Mouse (Mus musculus) left cerebral cortex, adult 18-20 months (tissue): Measurements from ENCODE around the gene 4930562C15Rik. TPM values are rescaled to one million over a fixed set of nuclear protein-coding genes. Genes with fewer than 3 reads are reported as not detected.

Experiments
- DNase-seq, 2 experiments: peaks; one replicate each; pipeline ENCODE4 v3.0.0; 2021 to 2022; ENCODE audit warnings: low spot score in 2 of 2, mixed read lengths in 1 of 2
- total RNA-seq, 2 experiments: library from RNA; stranded (reverse); gene quantifications; 2 replicates each; pipeline ENCODE4 v1.2.3; 2021

Gene 4930562C15Rik
- total RNA-seq, 2 experiments from 2014 or later: not detected

DNA sequence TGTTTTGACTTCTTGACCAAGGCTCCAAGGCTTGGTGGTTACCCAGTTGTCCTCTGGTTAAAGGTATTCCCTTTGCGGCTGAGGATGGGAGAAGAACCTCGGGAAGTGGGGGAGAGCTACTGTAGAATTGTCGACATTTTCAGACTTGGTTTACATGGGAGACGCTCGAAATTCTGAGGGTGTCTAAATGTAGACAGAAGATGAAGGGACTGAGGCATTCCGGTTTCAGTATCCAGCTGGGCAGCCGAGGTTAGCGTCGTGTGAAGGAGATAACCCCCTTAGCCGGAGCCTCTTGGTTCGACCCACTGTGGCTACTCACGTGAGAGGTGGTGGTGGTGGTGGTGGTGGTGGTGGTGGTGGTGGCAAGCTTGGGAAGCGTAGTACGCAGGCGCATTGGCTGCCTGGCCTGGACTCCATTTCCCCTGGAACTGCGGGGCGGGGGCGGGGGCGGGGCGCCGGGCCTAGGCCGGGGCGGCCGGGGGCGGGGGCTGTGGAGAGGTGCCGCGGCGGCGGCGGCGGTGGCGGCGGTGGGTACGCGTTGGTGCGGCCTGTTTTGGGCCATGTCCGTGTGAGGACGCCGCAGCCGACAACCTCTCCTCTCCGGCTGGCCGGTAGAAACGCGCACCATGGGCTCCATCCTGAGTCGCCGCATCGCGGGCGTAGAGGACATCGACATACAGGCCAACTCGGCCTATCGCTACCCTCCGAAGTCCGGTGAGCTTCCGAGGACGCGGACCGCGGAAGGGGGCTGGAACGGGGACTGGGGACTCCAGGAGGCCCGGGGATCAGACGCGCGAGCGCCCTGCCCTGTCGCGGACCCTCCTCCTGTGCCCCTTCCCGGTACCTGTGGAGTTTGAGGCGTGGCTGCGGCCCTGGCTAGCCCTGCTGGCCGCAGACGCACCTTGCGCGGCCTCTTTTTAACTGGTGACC is 50.8 kb downstream of the 4930562C15Rik start, which contains the start of gene Mgrn1:
Gene Mgrn1, plus strand, starts transcription at position 490 of the 930 bp plus-strand sequence.
- peak; percentile 80 to 82 for DNase-seq

- DNase-seq: no peak
Measured at GRCm38 (mm10) chr16:4886690-4887020, 51.4 kb downstream of the 4930562C15Rik start.

DNA sequence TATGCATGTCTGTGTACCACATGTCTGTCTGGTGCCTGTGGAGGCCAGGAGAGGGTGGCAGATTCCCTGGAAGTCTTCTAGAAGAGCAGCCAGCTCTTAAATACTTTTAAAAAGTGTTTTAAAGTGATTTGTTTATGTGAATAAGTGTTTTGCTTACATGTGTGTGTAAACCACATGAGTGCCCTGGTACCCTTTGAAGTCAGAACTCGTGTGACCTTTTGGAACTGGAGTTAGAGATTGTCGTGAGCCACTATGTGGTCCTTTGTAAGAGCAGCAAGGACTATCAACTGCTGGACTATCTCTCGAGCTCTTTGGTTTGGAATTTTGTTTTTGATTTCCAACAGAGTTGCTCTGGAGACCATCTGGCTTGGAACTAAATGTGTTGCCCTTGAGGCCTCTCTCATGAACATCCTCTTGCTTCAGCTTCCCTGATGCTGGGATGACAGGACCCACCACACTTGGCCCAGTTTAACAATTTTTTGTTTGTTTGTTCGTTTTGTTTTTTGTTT is 55.0 kb downstream of the 4930562C15Rik start:
- no peak for DNase-seq

DNA sequence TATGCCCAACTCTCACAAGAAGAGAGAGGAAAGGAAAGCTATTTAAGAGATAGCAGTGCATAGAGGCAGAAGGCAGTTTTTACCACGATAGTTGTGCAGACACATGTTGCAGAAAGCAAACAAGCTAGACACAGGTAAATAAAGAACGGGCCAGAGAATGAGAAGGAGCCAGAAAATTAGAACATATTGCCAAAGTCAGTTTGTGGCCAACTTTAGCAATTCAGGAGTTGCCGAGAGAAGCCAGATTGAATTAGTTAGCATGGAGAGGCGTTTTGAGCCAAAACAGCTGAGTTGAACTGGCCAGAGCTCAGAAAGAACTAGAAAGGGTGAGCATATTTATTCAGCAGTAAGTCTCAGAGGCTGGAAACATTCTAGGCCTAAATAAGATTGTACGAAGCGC is 57.0 kb downstream of the 4930562C15Rik start:
- DNase-seq: no peak

- no peak for DNase-seq
Measured at GRCm38 (mm10) chr16:4894201-4894908, 59.1 kb downstream of the 4930562C15Rik start.

DNA sequence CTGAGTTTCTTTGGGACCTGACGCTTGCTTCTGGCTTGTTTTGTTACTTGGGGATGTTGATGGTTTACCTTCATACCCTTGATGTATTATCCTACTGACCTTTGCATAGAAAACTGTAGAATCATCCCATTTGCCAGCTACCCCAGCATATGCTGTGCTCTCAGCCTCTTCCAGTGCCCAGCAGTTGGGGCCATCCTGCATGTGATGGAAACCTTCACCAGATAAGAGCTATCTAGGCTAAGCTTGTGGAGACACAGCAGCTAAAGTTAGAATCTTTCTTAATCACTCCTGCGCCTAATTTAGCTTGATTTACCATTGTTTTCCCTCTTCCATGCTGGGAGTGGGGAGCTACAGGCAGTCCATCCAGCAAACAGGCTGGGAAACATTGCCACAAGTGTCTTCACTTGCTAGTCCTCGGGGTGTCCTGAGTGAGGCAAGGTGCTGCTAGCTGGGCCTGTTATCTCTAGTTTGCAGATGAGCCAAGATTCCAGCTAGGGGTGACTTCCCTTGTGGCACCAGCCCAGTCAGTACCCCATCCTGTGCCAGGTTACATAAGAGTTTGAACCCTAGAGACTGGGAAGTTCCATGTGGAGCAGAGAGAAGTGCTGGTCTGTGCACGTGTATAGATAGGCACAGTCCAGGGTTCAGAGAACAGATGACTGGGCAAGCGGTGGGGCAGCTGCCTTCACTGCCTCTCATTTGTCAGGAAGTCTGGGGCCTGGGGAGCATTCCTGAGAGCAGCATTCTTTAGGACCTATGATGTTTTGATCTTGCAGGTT is 61.2 kb downstream of the 4930562C15Rik start:
- no peak for DNase-seq

- no peak for DNase-seq
Measured at GRCm38 (mm10) chr16:4897146-4897730, 62.0 kb downstream of the 4930562C15Rik start.

- DNase-seq: no peak
Measured at GRCm38 (mm10) chr16:4898881-4899280, 63.7 kb downstream of the 4930562C15Rik start.

DNA sequence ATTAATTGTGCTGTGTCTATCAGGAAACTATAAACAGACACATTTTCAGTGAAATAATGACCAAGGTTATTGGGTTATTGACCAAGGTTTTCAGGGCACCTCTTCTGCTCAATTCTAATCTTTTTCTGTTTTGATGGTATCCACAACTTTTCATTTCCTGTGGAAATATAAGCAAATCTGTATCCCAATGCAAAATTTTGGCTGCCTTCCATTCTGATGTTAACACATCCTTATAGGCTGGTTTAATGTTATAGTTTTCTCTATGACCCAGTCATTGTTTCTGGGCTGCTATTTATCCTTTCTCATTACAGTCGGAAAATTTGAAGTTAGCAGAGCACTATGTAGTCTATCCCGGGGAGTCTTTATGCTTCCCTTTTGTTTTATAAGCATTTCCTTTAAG is 64.5 kb downstream of the 4930562C15Rik start:
- DNase-seq: no peak

GRCm38 (mm10) chr16:4901167-4901566 is 66.0 kb downstream of the 4930562C15Rik start:
- no peak for DNase-seq

- DNase-seq: no peak
Measured at GRCm38 (mm10) chr16:4902390-4902789, 67.2 kb downstream of the 4930562C15Rik start.

GRCm38 (mm10) chr16:4903491-4904102 is 68.4 kb downstream of the 4930562C15Rik start:
- DNase-seq: no peak

- no peak for DNase-seq
Measured at GRCm38 (mm10) chr16:4904878-4905277, 69.7 kb downstream of the 4930562C15Rik start.

GRCm38 (mm10) chr16:4905591-4905990 is 70.4 kb downstream of the 4930562C15Rik start:
- DNase-seq: no peak

DNA sequence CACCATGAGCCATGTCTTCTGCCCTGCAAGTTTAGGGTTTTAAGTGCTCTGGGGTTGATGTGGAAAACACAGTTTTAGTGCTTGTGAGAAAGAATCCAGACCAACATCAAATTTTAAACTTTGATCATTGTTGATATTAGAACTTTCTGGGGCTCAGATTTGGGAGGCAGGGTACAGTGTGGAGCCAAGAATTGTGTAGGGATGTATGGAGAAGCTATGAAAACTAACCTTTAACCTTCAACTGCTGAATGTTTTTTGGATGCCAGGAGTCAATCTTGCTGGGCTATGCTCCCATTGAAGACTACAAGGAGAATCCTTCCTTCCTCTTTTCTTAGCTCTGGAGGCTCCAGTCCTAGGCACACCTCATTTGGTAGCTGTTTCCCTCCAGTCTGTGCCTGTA is 71.3 kb downstream of the 4930562C15Rik start:
- DNase-seq: no peak

- DNase-seq: no peak
Measured at GRCm38 (mm10) chr16:4907386-4907785, 72.2 kb downstream of the 4930562C15Rik start.

- no peak for DNase-seq
Measured at GRCm38 (mm10) chr16:4907972-4908371, 72.8 kb downstream of the 4930562C15Rik start.

DNA sequence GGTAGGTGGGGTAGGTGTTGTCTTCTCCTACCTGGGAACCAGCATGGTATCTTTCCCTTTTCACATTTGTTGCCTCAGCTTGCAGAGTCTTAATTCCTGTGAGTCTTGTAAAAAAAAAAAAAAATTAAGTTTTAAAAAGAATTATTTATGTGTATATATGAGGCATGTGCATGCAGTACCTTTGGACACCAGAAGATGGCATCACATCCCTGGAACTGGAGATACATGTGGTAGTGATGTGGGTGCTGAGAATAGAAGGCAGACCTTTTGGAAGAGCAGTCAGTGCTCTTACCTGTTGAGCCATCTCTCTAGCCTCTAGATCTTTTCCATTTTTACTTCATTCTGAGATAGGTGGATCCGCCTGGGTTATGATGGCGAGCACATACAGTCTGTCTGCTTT is 74.5 kb downstream of the 4930562C15Rik start:
- DNase-seq: no peak

DNA sequence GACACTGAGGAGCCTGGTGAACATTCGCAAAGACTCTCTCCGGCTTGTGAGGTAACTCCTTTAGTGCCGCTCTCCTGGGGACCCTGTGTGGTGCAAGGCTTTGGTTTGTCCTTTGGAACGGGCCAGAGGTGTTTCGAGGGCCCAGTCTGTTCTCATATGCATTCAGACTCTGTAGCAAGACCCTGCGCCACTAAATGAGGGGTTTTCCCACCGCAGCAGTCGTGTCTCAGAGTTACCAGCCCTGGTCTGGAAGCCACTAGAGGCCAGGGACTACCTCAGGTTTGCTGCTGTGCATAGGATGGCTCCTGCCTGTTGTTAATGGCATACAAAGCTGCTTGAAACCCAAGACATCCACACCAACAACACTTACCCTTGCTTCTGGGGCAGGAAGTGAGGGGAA is 75.5 kb downstream of the 4930562C15Rik start:
- DNase-seq: no peak

DNA sequence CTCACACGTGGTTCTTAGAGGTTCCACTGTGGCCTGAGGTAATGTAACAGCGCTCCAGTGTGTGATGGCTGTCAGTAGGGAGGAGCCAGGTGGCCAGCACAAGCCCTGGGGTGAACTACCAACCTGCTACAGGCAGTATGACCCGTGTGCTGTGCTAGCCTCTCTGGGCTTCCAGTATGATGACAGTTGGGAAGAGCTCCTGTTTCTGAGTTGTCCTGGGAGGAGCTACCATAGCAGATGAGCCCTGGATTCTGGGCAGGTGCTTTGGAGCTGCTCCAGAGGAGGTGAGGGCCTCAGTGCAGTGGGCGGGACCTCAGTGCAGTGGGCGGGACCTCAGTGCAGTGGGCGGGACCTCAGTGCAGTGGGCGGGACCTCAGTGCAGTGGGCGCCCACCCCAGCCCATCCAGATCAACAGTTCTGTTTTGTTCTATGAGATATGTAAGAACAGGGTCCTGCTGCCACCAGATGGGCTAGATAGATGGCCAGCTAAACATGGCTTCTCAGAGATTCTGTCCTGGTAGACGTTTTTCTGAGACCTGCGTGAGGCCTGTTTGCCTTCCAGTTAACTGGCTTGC is 76.9 kb downstream of the 4930562C15Rik start:
- DNase-seq: no peak
